Mouse (Mus musculus): ENCODE data around the gene Zmynd8. TPM values are rescaled to one million over a fixed set of nuclear protein-coding genes. Genes with fewer than 3 reads are reported as not detected.

Zmynd8 gene
- polyA plus RNA-seq, 1 experiment from 2014 or later, result 63.4 TPM

DNA sequence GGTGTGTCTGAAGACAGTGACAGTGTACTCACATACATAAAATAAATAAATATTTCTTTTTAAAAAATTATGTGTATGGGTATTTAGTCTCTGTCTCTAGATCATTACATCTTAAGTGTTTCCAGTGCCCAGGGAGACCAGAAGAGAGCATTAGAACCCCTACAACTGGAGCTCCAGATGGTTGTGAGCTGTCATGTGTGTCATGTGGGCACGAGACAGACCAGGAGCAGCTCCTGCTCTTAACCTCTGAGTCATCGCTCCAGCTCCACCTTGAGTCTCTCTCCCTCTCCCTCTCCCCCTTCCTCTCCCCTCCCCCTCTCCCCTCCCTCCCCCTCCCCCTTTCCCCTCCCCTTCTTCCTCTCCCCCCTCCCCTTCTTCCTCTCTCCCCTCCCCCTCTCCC lies 25.9 kb upstream of the Zmynd8 start:
- 64% methylated on average over 2 of the region's 2 CpGs for WGBS
- H3K27me3 ChIP-seq (ENCODE audit: control insufficient read depth, insufficient read depth, low read length), result no peaks in the 10 kb centered on the region
- ATAC-seq (ENCODE audit: low FRiP score) (no peak), DNase-seq (ENCODE audit: low spot score) (no peak)
- H3K27ac ChIP-seq, result no peak overlapping the region
- H3K4me3 ChIP-seq (replicated peaks; ENCODE audit: low read length), result no peak overlapping the region
- no peak overlapping the region for H3K9ac ChIP-seq
- no peaks in the 10 kb centered on the region for H3K36me3 ChIP-seq (replicated peaks; ENCODE audit: control insufficient read depth, insufficient read depth)
- no peaks in the 10 kb centered on the region for H3K4me1 ChIP-seq (replicated peaks; ENCODE audit: control insufficient read depth, insufficient read depth, low read length)
- H3K9me3 ChIP-seq (ENCODE audit: control insufficient read depth, low read length), result no peaks in the 10 kb centered on the region
- no peak overlapping the region for H3K4me2 ChIP-seq (replicated peaks)

DNA sequence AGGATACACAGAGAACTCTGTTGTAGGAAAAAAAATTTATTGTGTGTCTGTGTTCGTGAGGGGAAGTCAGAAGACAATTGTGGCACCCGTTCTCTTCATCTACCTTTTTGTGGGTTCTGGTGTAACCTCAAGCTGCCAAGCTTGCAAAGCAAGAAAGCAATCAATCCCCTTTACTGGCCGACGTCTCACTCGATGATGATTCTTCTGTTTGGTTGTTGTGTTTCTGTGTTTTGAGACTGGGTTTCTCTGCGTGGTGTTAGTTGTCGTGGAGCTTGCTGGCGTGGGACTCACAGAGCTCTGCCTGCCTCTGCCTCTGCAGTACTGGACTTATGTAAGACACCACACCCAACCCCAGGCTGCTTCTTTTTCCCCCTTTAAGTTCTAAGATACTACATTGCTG lies 24.9 kb upstream of the Zmynd8 start:
- WGBS, result 90% methylated on average over 8 of the region's 8 CpGs
- ATAC-seq (ENCODE audit: low FRiP score) (no peak), DNase-seq (ENCODE audit: low spot score) (no peak)
- H3K9ac ChIP-seq, result no peak overlapping the region
- no peak overlapping the region for H3K27ac ChIP-seq
- no peaks in the 10 kb centered on the region for H3K9me3 ChIP-seq (ENCODE audit: control insufficient read depth, low read length)
- H3K4me3 ChIP-seq (replicated peaks; ENCODE audit: low read length), result no peak overlapping the region
- no peak overlapping the region for H3K4me2 ChIP-seq (replicated peaks)
- no peaks in the 10 kb centered on the region for H3K36me3 ChIP-seq (replicated peaks; ENCODE audit: control insufficient read depth, insufficient read depth)
- no peaks in the 10 kb centered on the region for H3K4me1 ChIP-seq (replicated peaks; ENCODE audit: control insufficient read depth, insufficient read depth, low read length)
- H3K27me3 ChIP-seq (ENCODE audit: control insufficient read depth, insufficient read depth, low read length), result no peaks in the 10 kb centered on the region

DNA sequence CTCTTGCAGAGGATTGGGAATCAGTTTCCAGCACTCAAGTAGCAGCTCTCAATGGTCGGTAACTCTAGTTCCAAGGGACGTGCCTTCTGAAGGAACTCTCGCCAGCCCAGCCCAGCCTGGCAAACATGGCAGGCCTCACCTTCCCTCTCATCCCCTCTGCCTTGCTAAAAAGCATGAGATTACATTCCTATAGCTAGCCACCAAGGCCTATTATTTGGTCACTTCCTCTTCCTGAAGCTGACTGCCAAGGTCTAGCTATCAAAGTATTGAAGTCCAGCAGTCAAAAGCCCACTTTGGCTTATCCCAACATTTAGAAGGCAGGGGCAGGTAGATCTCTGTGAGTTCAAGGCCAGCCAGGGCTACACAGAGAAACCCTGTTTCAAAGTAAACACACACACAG lies 24.2 kb upstream of the Zmynd8 start:
- no peak overlapping the region for H3K27ac ChIP-seq
- H3K9me3 ChIP-seq (ENCODE audit: control insufficient read depth, low read length), result no peaks in the 10 kb centered on the region
- DNase-seq (ENCODE audit: low spot score) (no peak), ATAC-seq (ENCODE audit: low FRiP score) (no peak)
- WGBS, result 89% methylated on average over 3 of the region's 3 CpGs
- H3K4me2 ChIP-seq (replicated peaks), result no peak overlapping the region
- H3K36me3 ChIP-seq (replicated peaks; ENCODE audit: control insufficient read depth, insufficient read depth), result no peaks in the 10 kb centered on the region
- H3K4me3 ChIP-seq (replicated peaks; ENCODE audit: low read length), result no peak overlapping the region
- H3K9ac ChIP-seq, result no peak overlapping the region
- H3K27me3 ChIP-seq (ENCODE audit: control insufficient read depth, insufficient read depth, low read length), result no peaks in the 10 kb centered on the region
- H3K4me1 ChIP-seq (replicated peaks; ENCODE audit: control insufficient read depth, insufficient read depth, low read length), result no peaks in the 10 kb centered on the region

DNA sequence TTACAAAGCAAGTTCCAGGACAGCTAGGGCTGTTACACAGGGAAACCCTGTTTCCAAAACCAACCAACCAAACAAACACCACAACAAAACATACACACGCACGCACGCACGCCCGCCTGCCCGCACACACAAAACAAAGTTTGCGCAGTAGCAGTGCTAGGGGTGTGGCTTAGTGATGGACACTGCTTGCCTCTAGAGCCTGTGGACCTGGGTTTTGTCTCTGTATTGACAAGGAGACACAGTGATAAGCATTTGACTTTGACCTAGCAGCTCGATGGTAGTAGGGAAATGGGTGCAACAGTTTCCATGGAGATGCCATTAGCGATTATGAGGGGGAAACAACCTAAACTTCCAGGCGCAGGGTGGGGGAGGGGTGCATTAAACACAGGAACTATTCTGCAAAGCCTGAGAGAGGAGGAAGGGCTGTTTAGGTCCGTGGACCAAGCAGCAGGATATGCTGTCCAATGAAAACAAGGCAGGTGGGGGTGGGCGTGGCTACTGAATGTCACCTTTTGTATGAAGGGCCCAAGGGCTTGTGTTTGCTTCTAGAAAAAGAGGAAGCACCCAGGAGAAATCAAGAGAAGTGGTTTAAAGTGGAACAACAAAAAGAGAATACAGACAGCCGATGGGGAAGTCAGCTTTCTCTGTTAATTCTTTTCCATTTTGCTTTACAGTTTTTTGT lies 23.4 kb upstream of the Zmynd8 start:
- ATAC-seq (ENCODE audit: low FRiP score), result no peak
- Histone ChIP-seq H3K4me3 (replicated peaks; ENCODE audit: low read length) (no peak overlapping the region), H3K36me3 (replicated peaks; ENCODE audit: control insufficient read depth, insufficient read depth) (no peaks in the 10 kb centered on the region), H3K4me2 (replicated peaks) (no peak overlapping the region), H3K4me1 (replicated peaks; ENCODE audit: control insufficient read depth, insufficient read depth, low read length) (no peaks in the 10 kb centered on the region), H3K27me3 (ENCODE audit: control insufficient read depth, insufficient read depth, low read length) (no peaks in the 10 kb centered on the region), H3K9ac (no peak overlapping the region), H3K27ac (no peak overlapping the region), H3K9me3 (ENCODE audit: control insufficient read depth, low read length) (no peaks in the 10 kb centered on the region)
- no peak for DNase-seq (ENCODE audit: low spot score)
- WGBS, result 69% methylated on average over 13 of the region's 13 CpGs

DNA sequence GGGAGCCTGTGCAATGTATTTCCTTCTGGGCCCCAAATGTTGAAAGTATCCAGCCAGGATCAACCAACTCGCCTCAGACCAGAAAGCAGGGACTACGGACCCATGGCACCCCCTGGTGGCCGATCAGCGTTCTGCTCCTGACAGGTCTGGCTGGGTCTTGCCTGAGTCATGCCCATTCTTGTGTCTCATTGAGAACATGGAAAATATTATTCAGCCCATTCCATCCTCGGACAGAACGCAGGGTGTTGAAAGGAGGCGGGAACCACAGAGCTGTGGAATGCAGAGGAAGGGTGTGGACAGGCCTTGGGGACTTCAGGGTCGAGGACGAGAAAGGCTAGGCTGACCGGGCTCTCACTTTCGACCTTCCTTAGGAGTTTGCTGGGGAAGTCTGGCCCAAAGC lies 15.5 kb upstream of the Zmynd8 start:
- no peaks in the 10 kb centered on the region for H3K27me3 ChIP-seq (ENCODE audit: control insufficient read depth, insufficient read depth, low read length)
- ATAC-seq (ENCODE audit: low FRiP score) (peak; percentile 62; the same call in 1 of the 2 replicates), DNase-seq (ENCODE audit: low spot score) (peak; percentile 92)
- H3K4me3 ChIP-seq (replicated peaks; ENCODE audit: low read length), result no peak overlapping the region
- no peak overlapping the region for H3K9ac ChIP-seq
- H3K4me2 ChIP-seq (replicated peaks), result no peak overlapping the region
- no peak overlapping the region for H3K27ac ChIP-seq
- 29% methylated on average over 11 of the region's 11 CpGs for WGBS
- no peaks in the 10 kb centered on the region for H3K9me3 ChIP-seq (ENCODE audit: control insufficient read depth, low read length)
- no peaks in the 10 kb centered on the region for H3K36me3 ChIP-seq (replicated peaks; ENCODE audit: control insufficient read depth, insufficient read depth)
- H3K4me1 ChIP-seq (replicated peaks; ENCODE audit: control insufficient read depth, insufficient read depth, low read length), result no peaks in the 10 kb centered on the region

DNA sequence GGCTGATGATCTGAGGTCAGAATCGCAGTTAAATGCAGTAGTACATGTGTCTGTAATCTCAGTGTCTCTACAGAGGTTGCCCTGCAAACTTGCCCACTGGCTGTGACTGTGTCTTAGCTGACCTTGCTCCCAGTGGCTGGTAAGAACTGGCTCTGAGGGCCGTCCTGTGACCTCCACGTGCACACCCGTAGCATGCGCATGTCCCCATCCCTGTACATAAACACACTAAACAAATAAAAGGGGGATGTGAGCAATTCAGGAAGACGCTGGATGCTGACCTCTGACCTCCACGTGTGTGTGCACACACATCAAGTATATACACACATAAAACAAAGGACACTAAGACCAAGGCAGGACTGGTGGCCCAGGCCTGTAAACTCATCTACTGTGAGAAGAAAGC lies 14.3 kb upstream of the Zmynd8 start:
- Histone ChIP-seq H3K36me3 (replicated peaks; ENCODE audit: control insufficient read depth, insufficient read depth) (no peaks in the 10 kb centered on the region), H3K4me1 (replicated peaks; ENCODE audit: control insufficient read depth, insufficient read depth, low read length) (no peaks in the 10 kb centered on the region), H3K9me3 (ENCODE audit: control insufficient read depth, low read length) (no peaks in the 10 kb centered on the region), H3K27me3 (ENCODE audit: control insufficient read depth, insufficient read depth, low read length) (no peaks in the 10 kb centered on the region), H3K4me2 (replicated peaks) (no peak overlapping the region), H3K27ac (no peak overlapping the region), H3K4me3 (replicated peaks; ENCODE audit: low read length) (no peak overlapping the region), H3K9ac (no peak overlapping the region)
- ATAC-seq (ENCODE audit: low FRiP score) (no peak), DNase-seq (ENCODE audit: low spot score) (no peak)
- WGBS, result 80% methylated on average over 7 of the region's 7 CpGs

DNA sequence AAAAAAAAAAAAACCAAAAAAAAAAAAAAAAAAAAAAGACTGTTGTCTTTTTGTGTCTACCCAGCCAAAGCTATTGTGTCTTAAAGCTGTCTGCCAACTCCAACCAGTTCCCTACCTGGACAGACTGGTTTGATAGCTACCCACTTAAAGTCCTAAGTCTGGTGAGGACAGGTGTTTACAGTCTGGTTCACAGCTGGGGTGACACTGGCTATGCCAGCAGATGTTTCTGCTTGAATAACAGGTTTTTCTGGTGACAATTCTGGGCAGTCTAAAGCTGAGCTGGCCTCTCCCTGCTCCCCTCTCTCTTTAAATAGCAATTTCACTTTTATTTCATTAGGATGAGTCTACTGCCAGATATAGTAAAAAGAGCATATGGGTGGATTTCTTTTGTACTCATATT lies 10.9 kb upstream of the Zmynd8 start:
- Histone ChIP-seq H3K9ac (no peak overlapping the region), H3K4me1 (replicated peaks; ENCODE audit: control insufficient read depth, insufficient read depth, low read length) (peaks cover 8% of the 10 kb centered on the region; the same call in 1 of the 2 replicates), H3K27ac (no peak overlapping the region), H3K27me3 (ENCODE audit: control insufficient read depth, insufficient read depth, low read length) (no peaks in the 10 kb centered on the region), H3K9me3 (ENCODE audit: control insufficient read depth, low read length) (no peaks in the 10 kb centered on the region), H3K4me3 (replicated peaks; ENCODE audit: low read length) (no peak overlapping the region), H3K4me2 (replicated peaks) (no peak overlapping the region), H3K36me3 (replicated peaks; ENCODE audit: control insufficient read depth, insufficient read depth) (no peaks in the 10 kb centered on the region)
- DNase-seq (ENCODE audit: low spot score) (no peak), ATAC-seq (ENCODE audit: low FRiP score) (no peak)

DNA sequence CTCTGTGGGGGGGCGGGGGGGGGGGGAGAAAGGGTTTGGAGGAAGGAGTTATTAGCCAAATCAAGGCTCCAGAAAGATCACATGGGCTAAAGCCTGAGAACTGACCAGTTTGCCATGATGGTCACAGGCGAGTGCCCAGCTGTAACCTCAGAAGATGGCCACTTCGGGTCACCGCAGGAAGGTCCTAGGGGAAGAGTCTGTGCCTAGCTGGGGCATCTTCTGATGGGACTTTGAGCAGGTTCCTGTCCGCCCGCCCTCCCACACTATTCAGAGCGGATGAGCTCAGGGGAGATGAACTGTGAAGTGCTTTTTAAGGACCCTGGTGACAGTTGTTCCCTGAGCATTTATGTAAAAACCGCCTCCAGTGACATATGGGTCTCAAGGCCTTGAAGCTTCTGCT lies 8.4 kb upstream of the Zmynd8 start:
- no peaks in the 10 kb centered on the region for H3K27me3 ChIP-seq (ENCODE audit: control insufficient read depth, insufficient read depth, low read length)
- DNase-seq (ENCODE audit: low spot score) (no peak), ATAC-seq (ENCODE audit: low FRiP score) (no peak)
- H3K4me2 ChIP-seq (replicated peaks), result no peak overlapping the region
- H3K27ac ChIP-seq, result no peak overlapping the region
- 44% methylated on average over 7 of the region's 8 CpGs for WGBS
- no peaks in the 10 kb centered on the region for H3K9me3 ChIP-seq (ENCODE audit: control insufficient read depth, low read length)
- no peaks in the 10 kb centered on the region for H3K36me3 ChIP-seq (replicated peaks; ENCODE audit: control insufficient read depth, insufficient read depth)
- H3K4me3 ChIP-seq (replicated peaks; ENCODE audit: low read length), result no peak overlapping the region
- H3K9ac ChIP-seq, result no peak overlapping the region
- peaks cover 8% of the 10 kb centered on the region; the same call in 1 of the 2 replicates for H3K4me1 ChIP-seq (replicated peaks; ENCODE audit: control insufficient read depth, insufficient read depth, low read length)

DNA sequence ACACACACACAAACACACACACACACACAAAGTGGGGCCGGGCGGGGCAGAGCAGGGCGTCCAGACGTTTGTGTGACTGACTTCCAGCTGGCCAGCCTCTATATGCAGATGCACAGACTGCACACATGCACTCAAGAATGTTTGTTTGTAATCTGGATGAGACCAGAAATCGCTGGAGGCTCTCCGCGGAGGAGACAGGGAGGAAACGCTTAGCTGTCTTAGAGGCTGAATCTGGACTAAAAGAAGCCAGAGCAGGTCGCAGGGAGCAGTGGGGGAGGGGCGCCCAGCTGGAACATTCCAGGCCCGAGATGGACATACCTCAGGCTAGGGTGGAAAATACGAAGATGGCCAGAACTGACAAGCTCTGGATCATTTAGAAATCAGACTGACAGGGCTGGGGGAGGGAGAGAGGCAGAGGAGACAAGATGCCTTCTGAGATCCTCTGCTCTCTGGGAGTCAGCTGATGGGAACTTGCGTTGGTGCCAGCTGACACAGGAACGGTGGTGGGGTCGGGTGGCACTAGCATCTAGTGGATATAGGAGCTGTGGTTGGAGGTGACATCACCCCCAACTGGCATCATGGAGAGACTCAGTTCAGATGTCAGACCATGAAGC lies 7.6 kb upstream of the Zmynd8 start:
- Histone ChIP-seq H3K36me3 (replicated peaks; ENCODE audit: control insufficient read depth, insufficient read depth) (no peaks in the 10 kb centered on the region), H3K4me3 (replicated peaks; ENCODE audit: low read length) (no peak overlapping the region), H3K9me3 (ENCODE audit: control insufficient read depth, low read length) (no peaks in the 10 kb centered on the region), H3K9ac (0 out of 2 replicates have a peak overlapping the region, but pooled peaks have one; percentile 8), H3K27me3 (ENCODE audit: control insufficient read depth, insufficient read depth, low read length) (no peaks in the 10 kb centered on the region), H3K4me1 (replicated peaks; ENCODE audit: control insufficient read depth, insufficient read depth, low read length) (peaks cover 8% of the 10 kb centered on the region; the same call in 1 of the 2 replicates), H3K27ac (peak overlapping the region; percentile 32; the same call in 1 of the 2 replicates), H3K4me2 (replicated peaks) (no peak overlapping the region)
- DNase-seq (ENCODE audit: low spot score) (no peak), ATAC-seq (ENCODE audit: low FRiP score) (no peak)
- 25% methylated on average over 15 of the region's 15 CpGs for WGBS

DNA sequence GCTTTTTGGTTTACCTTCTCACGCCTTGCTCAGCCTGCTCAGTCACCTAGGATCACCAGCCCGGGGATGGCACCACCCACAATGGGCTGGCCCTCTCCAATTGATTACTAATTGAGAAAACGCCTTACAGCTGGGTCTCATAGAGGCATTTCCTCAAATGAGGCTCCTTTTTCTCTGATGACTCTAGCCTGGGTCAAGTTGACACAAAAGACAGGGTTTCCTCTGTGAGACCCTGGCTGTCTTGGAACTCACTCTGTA lies 2.2 kb upstream of the Zmynd8 start:
- no peak overlapping the region for H3K9ac ChIP-seq
- H3K4me1 ChIP-seq (replicated peaks; ENCODE audit: control insufficient read depth, insufficient read depth, low read length), result peaks cover 12% of the 10 kb centered on the region
- DNase-seq (ENCODE audit: low spot score) (no peak), ATAC-seq (ENCODE audit: low FRiP score) (no peak)
- no peaks in the 10 kb centered on the region for H3K36me3 ChIP-seq (replicated peaks; ENCODE audit: control insufficient read depth, insufficient read depth)
- no peaks in the 10 kb centered on the region for H3K9me3 ChIP-seq (ENCODE audit: control insufficient read depth, low read length)
- no peaks in the 10 kb centered on the region for H3K27me3 ChIP-seq (ENCODE audit: control insufficient read depth, insufficient read depth, low read length)
- no peak overlapping the region for H3K4me2 ChIP-seq (replicated peaks)
- no peak overlapping the region for H3K4me3 ChIP-seq (replicated peaks; ENCODE audit: low read length)
- H3K27ac ChIP-seq, result no peak overlapping the region
- 38% methylated on average over 3 of the region's 3 CpGs for WGBS

Data from hindbrain, embryonic 14.5 days (tissue).